Mouse (Mus musculus) liver, embryonic 12.5 days (tissue): ENCODE data around the gene Tmem30b. TPM values are rescaled to one million over a fixed set of nuclear protein-coding genes. Genes with fewer than 3 reads are reported as not detected.
"Not testable (repeated sequence)": the region's sequence is repeated elsewhere in the genome, so short reads cannot be mapped to it uniquely, and the experiment has no call there.

Experiments used
- ATAC-seq: fragments of 200-750 bp; cut with Nextera tagmentation; 2 replicates; pipeline ENCODE4 v1.8.0; 2017; ENCODE audit warnings: moderate number of reproducible peaks, mild to moderate bottlenecking, moderate library complexity
- H3K27ac ChIP-seq: fragments of 300-500 bp; sonication (generic); 2 replicates; pipeline ENCODE4 v1.5.1; 2016; ENCODE audit warnings: mild to moderate bottlenecking
- H3K27me3 ChIP-seq: fragments of 300-500 bp; sonication (generic); replicated peaks from 2 replicates; pipeline ENCODE4 v1.6.1; 2016; ENCODE audit warnings: mild to moderate bottlenecking, moderate library complexity
- H3K36me3 ChIP-seq: fragments of 300-500 bp; sonication (generic); 2 replicates; pipeline ENCODE4 v1.6.1; 2016; ENCODE audit warnings: mild to moderate bottlenecking, moderate library complexity
- H3K4me1 ChIP-seq: fragments of 300-500 bp; sonication (generic); 2 replicates; pipeline ENCODE4 v1.6.1; 2016
- H3K4me2 ChIP-seq: fragments of 300-500 bp; sonication (generic); 2 replicates; pipeline ENCODE4 v1.6.1; 2016; ENCODE audit warnings: mild to moderate bottlenecking, moderate library complexity
- H3K4me3 ChIP-seq: fragments of 300-500 bp; sonication (generic); 2 replicates; pipeline ENCODE4 v1.5.1; 2016; ENCODE audit warnings: mild to moderate bottlenecking, moderate library complexity
- H3K9ac ChIP-seq: fragments of 300-500 bp; sonication (generic); 2 replicates; pipeline ENCODE4 v1.6.1; 2016; ENCODE audit warnings: mild to moderate bottlenecking, moderate library complexity
- H3K9me3 ChIP-seq: fragments of 300-500 bp; sonication (generic); replicated peaks from 2 replicates; pipeline ENCODE4 v1.6.1; 2016; ENCODE audit warnings: mild to moderate bottlenecking, moderate library complexity
- WGBS: fragments of 180-500 bp; shearing (Covaris S2); methylation state at CpG from one replicate; pipeline ENCODE4 v1.1.7; 2016; ENCODE audit not compliant: insufficient replicate concordance; 5-methylcytosine and 5-hydroxymethylcytosine counted together
- polyA plus RNA-seq: library from polyadenylated mRNA; unstranded; fragments of >200 nt; fragmentation: Nextera tagmentation; extraction: Ambion mirVana; gene quantifications from 2 replicates; pipeline ENCODE4 v1.2.1, GENCODE M21; 2016

Gene Tmem30b
- polyA plus RNA-seq, 1 experiment from 2014 or later = 0.87 TPM

DNA sequence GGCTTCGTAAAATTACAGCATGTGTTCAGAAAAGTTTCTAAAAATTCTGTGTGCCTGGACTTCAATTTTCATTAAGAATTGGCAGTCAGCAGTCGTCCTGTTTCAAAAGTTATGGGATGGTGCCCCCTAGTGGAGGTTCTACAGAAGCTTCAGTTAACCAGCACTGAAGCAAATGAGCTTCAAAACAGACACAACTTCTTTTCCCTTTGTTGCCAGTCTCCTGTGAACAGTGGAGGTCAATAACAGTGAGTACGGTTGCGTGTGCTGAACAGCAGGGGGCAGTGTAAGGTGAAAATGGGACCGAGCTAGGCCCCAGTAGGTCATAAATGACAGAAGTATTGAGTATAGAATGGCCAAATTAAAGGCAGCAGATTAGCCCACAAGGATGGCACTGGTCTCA lies 8.0 kb upstream of the Tmem30b start:
- 5% methylated on average over 5 of the region's 5 CpGs for WGBS
- Histone ChIP-seq H3K4me1 (no peaks in the 10 kb centered on the region), H3K9ac (no peak overlapping the region), H3K9me3 (no peaks in the 10 kb centered on the region), H3K36me3 (no peaks in the 10 kb centered on the region), H3K4me3 (no peak overlapping the region), H3K27me3 (peaks cover 21% of the 10 kb centered on the region), H3K4me2 (no peak overlapping the region), H3K27ac (no peak overlapping the region)
- ATAC-seq = peak; percentile 55; the same call in 1 of the 2 replicates

- ATAC-seq = no peak
- Histone ChIP-seq H3K27me3 (peaks cover 75% of the 10 kb centered on the region), H3K4me1 (peaks cover 13% of the 10 kb centered on the region), H3K9ac (no peak overlapping the region), H3K9me3 (no peaks in the 10 kb centered on the region), H3K4me3 (no peak overlapping the region), H3K36me3 (no peaks in the 10 kb centered on the region), H3K27ac (no peak overlapping the region), H3K4me2 (no peak overlapping the region)
- WGBS = 34% methylated on average over 8 of the region's 8 CpGs
These were observed 2.1 kb upstream of the Tmem30b start for GRCm38 (mm10) chr12:73548259-73548658.

- H3K36me3 ChIP-seq = no peaks in the 10 kb centered on the region
- peaks cover 79% of the 10 kb centered on the region for H3K27me3 ChIP-seq
- peaks cover 13% of the 10 kb centered on the region for H3K4me1 ChIP-seq
- H3K4me2 ChIP-seq = no peak overlapping the region
- H3K9ac ChIP-seq = no peak overlapping the region
- WGBS = 25% methylated on average over 10 of the region's 10 CpGs
- no peak for ATAC-seq
- no peak overlapping the region for H3K27ac ChIP-seq
- H3K4me3 ChIP-seq = no peak overlapping the region
- H3K9me3 ChIP-seq = no peaks in the 10 kb centered on the region
These were observed 1.5 kb upstream of the Tmem30b start for GRCm38 (mm10) chr12:73547646-73548045.

DNA sequence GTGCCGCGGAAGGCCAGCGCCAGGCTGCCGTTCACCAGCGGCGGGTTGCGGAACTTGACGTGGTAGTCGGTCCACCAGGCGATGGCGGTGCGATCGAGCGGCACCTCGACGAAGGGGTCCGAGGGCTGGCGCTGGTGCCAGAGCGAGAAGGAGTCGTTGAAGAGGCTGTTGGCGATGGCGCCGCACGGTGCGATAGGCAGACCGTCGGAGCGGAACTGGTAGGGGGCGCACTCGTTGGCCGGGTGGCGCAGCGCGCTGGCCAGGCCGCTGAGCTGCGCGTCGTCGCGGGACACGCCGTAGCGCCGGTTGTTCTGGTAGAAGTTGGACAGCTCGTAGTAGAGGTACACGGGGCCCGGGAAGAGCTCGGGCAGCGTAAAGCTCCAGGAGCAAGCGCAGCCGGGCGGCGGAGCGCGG lies 513 bp downstream of the Tmem30b start:
- no peaks in the 10 kb centered on the region for H3K36me3 ChIP-seq
- H3K4me3 ChIP-seq = peak overlapping the region; percentile 46
- peak overlapping the region; percentile 68 for H3K4me2 ChIP-seq
- peak overlapping the region; percentile 24 for H3K9ac ChIP-seq
- H3K27me3 ChIP-seq = peaks cover 85% of the 10 kb centered on the region
- H3K27ac ChIP-seq = no peak overlapping the region
- peaks cover 13% of the 10 kb centered on the region for H3K4me1 ChIP-seq
- H3K9me3 ChIP-seq = no peaks in the 10 kb centered on the region
- no peak for ATAC-seq
- 4% methylated on average over 55 of the region's 55 CpGs for WGBS

DNA sequence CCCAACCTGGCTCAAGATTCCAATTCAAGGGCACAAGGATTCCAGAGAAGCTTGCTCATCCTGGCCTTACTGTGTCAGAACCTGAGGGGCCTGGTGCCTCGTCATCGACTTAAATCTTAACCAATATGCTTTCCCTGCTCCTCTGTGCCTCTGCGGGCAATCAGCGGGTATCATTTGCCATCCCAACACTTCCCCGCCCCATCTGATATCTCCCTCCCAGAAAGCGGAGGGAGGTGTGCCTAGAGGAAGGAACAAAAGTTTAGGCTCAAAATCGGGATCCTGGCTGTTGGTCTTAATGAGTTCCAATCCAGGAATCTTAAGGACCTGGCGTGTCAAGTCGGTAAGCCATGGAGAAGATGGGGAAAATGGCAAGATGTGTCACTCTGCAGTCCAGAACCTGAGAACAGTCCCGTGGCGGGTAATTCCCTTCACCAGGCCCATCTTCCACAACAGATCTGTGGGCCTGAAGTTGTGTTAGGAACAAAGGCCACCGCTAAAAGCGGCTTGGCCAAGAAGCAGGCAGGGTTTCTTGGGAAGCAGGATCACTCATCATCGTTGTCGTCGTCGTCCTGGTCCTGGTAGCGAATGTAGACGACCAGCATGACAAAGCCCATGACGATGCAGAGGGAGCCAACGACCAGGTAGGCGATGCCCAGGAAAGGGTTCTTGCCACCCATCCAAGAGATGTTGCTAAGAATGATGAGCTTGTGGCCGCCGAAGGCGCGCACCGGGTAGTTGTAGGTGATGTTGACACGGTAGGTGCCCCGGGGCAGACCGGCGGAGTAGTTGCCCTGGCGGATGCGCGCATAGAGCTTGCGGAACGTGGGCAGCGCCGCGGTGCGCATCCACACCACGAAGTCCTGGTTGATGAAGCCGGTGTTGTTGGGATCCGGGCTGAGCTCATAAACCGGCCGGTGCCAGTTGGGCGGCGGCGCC lies 1.2 kb downstream of the Tmem30b start:
- Histone ChIP-seq H3K4me2 (peak overlapping the region; percentile 68), H3K9me3 (no peaks in the 10 kb centered on the region), H3K4me1 (peaks cover 13% of the 10 kb centered on the region), H3K4me3 (peak overlapping the region; percentile 46), H3K36me3 (no peaks in the 10 kb centered on the region), H3K9ac (no peak overlapping the region), H3K27ac (no peak overlapping the region), H3K27me3 (peaks cover 79% of the 10 kb centered on the region)
- ATAC-seq = no peak
- 13% methylated on average over 48 of the region's 48 CpGs for WGBS

- ATAC-seq = no peak
- Histone ChIP-seq H3K27ac (no peak overlapping the region), H3K36me3 (no peaks in the 10 kb centered on the region), H3K4me2 (no peak overlapping the region), H3K9me3 (no peaks in the 10 kb centered on the region), H3K9ac (no peak overlapping the region), H3K4me1 (peaks cover 13% of the 10 kb centered on the region), H3K4me3 (no peak overlapping the region), H3K27me3 (peaks cover 64% of the 10 kb centered on the region)
- WGBS = 73% methylated on average over 5 of the region's 5 CpGs
These were observed 3.0 kb downstream of the Tmem30b start for GRCm38 (mm10) chr12:73543191-73543590.

DNA sequence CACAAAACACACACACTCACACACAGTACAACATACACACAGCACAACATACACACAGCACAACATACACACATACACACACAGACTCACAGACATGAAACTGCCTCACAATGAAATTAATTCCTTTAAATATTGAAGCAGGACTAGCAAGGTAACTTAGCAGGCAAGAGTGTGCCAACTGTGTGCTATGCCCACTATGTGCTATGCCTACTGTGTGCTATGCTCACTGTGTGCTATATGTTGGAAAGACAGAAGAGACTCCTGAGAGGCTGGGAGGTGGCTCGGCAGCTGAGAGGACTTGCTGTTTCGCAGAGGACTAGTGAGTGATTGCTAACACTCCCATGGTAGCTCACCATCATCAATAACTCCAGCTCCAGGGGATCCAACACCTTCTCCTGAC lies 5.8 kb downstream of the Tmem30b start:
- no peak overlapping the region for H3K9ac ChIP-seq
- H3K27ac ChIP-seq = no peak overlapping the region
- peaks cover 36% of the 10 kb centered on the region for H3K27me3 ChIP-seq
- H3K4me1 ChIP-seq = peaks cover 1% of the 10 kb centered on the region
- no peak for ATAC-seq
- H3K4me2 ChIP-seq = no peak overlapping the region
- H3K9me3 ChIP-seq = no peaks in the 10 kb centered on the region
- 91% methylated on average over 2 of the region's 2 CpGs for WGBS
- no peaks in the 10 kb centered on the region for H3K36me3 ChIP-seq
- no peak overlapping the region for H3K4me3 ChIP-seq

DNA sequence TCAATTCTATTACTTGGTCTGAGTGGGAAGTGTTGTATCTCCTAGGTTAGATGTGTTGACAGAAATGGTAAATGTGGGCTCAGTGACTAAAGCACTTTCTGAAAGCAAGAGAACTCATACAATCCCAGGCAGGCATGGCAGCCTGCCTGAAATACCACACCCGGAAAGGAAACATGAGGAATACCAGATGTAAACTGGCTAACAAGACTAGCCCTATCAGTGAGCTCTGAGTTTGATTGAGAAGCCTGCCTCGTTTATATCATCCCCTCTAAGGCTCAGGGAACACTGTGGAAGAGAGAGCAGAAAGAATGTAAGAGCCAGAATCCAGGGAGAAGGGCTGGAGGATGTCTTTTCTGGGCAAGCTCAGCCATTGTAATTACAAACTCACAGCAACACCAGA lies 7.0 kb downstream of the Tmem30b start:
- Histone ChIP-seq H3K9me3 (no peaks in the 10 kb centered on the region), H3K27me3 (peaks cover 24% of the 10 kb centered on the region), H3K36me3 (no peaks in the 10 kb centered on the region), H3K4me3 (no peak overlapping the region), H3K9ac (no peak overlapping the region), H3K4me1 (no peaks in the 10 kb centered on the region; the same call in 1 of the 2 replicates), H3K4me2 (no peak overlapping the region), H3K27ac (no peak overlapping the region)
- no peak for ATAC-seq
- 33% methylated on average over 2 of the region's 2 CpGs for WGBS

DNA sequence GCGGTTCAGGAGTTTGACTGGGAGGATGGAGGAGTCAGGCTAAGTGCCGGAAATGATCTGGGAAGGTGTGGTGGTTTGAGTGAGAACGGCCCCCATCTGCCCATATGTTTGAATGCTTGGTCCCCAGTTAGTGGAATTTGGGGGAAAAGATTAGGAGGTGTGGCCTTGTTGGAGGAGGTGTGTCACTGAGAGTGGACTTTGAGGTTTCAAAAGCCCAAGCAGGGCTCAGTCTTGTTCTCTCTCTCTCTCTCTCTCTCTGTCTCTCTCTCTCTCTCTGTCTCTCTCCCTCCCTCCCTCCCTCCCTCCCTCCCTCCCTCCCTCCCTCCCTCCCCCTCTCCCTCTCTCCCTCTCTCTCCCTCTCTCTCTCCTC lies 8.1 kb downstream of the Tmem30b start:
- H3K4me1 ChIP-seq, H3K9ac ChIP-seq, H3K9me3 ChIP-seq, H3K27ac ChIP-seq, H3K36me3 ChIP-seq: not testable (repeated sequence)
- ATAC-seq = 0 out of 2 replicates have a peak, but pooled peaks have one; percentile 35
- peaks cover 19% of the 10 kb centered on the region for H3K27me3 ChIP-seq
- 28% methylated on average over 3 of the region's 3 CpGs for WGBS
- H3K4me2 ChIP-seq = peak overlapping the region; percentile 60
- peak overlapping the region; percentile 38 for H3K4me3 ChIP-seq

- Histone ChIP-seq H3K9me3 (no peaks in the 10 kb centered on the region), H3K4me3 (peak overlapping the region; percentile 38), H3K27me3 (peaks cover 15% of the 10 kb centered on the region), H3K27ac (no peak overlapping the region), H3K4me2 (peak overlapping the region; percentile 60), H3K36me3 (no peaks in the 10 kb centered on the region), H3K9ac (no peak overlapping the region), H3K4me1 (no peaks in the 10 kb centered on the region; the same call in 1 of the 2 replicates)
- 25% methylated on average over 17 of the region's 17 CpGs for WGBS
- ATAC-seq = peak; percentile 61; the same call in 1 of the 2 replicates
These were observed 8.6 kb downstream of the Tmem30b start for GRCm38 (mm10) chr12:73537499-73538138.

DNA sequence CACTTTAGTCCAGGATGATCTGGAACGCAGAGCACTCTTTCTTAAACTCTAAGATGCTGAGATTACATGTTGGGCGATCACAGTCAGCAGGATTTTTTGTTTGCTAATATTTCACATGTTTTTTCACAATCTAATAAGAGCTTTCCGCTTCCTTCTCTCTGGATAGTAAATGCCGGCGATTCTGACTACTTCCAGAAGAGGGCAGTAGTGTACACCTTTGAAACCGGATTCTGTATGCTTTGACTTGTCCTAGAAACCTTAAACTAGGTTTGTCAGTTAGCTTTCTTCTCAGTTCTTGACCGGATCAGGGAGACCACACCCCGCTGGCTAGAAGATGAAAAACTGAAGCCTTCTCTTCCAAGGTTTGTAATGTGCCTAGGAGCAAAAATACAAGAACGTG lies 11.6 kb downstream of the Tmem30b start:
- no peaks in the 10 kb centered on the region for H3K36me3 ChIP-seq
- H3K9ac ChIP-seq = no peak overlapping the region
- no peak overlapping the region for H3K4me3 ChIP-seq
- 13% methylated on average over 9 of the region's 9 CpGs for WGBS
- ATAC-seq = no peak
- no peaks in the 10 kb centered on the region for H3K9me3 ChIP-seq
- H3K4me2 ChIP-seq = no peak overlapping the region
- no peak overlapping the region for H3K27ac ChIP-seq
- H3K27me3 ChIP-seq = 0 out of 2 replicates have a peak, but pooled peaks cover 5% of the 10 kb centered on the region
- no peaks in the 10 kb centered on the region; the same call in 1 of the 2 replicates for H3K4me1 ChIP-seq

DNA sequence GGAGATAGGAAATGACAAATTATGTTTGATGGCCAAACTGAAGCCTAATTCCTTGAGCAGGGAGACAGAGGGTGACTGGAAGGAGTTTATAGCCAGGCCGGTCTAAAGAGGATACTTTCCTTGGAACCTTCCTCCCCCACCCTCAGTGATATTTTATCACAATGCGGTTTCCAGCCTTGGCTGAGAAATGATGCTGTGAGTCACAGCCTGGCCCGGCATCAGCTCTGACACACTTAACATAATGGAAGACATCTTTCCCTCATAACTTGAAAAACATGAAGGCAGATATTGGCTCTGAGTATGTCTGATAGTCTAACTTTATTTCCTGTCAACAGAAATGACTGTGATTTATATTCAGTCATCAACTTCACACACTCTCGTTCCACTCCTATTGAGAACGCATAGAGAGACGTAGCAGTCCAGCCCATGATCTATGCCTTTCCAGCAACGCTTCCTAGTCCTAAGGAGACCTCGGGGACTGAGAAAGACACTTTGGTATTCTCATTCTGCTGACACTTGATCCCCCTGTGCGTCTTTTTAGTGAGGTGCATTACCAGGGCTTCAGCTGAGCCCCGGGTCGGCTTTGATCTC lies 14.2 kb downstream of the Tmem30b start:
- Histone ChIP-seq H3K4me2 (no peak overlapping the region), H3K27me3 (0 out of 2 replicates have a peak, but pooled peaks cover 5% of the 10 kb centered on the region), H3K9ac (no peak overlapping the region), H3K36me3 (no peaks in the 10 kb centered on the region), H3K4me3 (no peak overlapping the region), H3K27ac (no peak overlapping the region), H3K4me1 (no peaks in the 10 kb centered on the region), H3K9me3 (no peaks in the 10 kb centered on the region)
- ATAC-seq = no peak
- 66% methylated on average over 11 of the region's 11 CpGs for WGBS
